23 mouse cellular contexts compared by ENCODE assay signal in the genomic region with DNA sequence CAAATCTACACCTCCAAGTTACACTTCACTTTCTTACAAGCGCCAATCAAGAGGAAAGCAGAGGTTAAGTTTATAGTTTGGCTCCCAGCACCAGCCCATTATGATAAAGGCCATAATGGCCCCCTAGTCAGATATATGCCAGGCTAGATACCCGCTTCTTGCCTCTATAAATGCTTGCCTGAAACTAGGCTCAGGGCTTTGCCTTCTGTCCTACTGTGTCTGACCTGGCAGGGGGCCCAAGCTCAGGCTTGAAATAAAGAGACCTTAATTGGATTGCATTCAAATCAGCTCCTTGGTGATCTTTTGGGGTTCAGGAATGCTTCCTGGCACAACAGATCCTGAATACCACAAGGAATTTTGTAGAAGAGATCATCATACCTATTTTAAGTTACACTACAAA.
DNase-seq lines count a peak whose midpoint lies in the region; ATAC-seq and TF ChIP-seq lines count a peak whose summit lies in the region.
"Had no signal": no experiment of that assay in that cellular context is flagged by ENCODE, and none has a peak within 500 bp of the region (broad histone marks: within the 10 kb centered on the region; RNA-seq: fewer than 3 reads in every experiment).

No protein-coding gene starts in this region.

- 65% methylated on average over 2 of the region's 2 CpGs for WGBS in cerebellum, adult 2 months
- 52% methylated on average over 2 of the region's 2 CpGs for WGBS in hindbrain, postnatal 0 days
- WGBS in hindbrain, embryonic 10.5 days, result 63% methylated on average over 2 of the region's 2 CpGs
- 60% methylated on average over 2 of the region's 2 CpGs for WGBS in neural tube, embryonic 13.5 days

- H3K9ac ChIP-seq in hindbrain, postnatal 0 days (replicated peaks; ENCODE audit: low read length), result no peak overlapping the region
- no peak overlapping the region for H3K9ac ChIP-seq in neural tube, embryonic 13.5 days
- H3K9ac ChIP-seq: forebrain, embryonic 15.5 days; heart, embryonic 15.5 days had no signal

- no peaks in the 10 kb centered on the region for H3K36me3 ChIP-seq in hindbrain, postnatal 0 days (ENCODE audit: insufficient read depth, low read length)
- H3K36me3 ChIP-seq in hindbrain, embryonic 10.5 days, result no peaks in the 10 kb centered on the region
- H3K36me3 ChIP-seq in neural tube, embryonic 13.5 days, result no peaks in the 10 kb centered on the region
- H3K36me3 ChIP-seq: embryonic facial prominence, embryonic 10.5 days; forebrain, embryonic 10.5 days; forebrain, embryonic 15.5 days; heart, embryonic 15.5 days had no signal

- no peaks in the 10 kb centered on the region for H3K9me3 ChIP-seq in hindbrain, postnatal 0 days (ENCODE audit: low read length)
- H3K9me3 ChIP-seq in hindbrain, embryonic 10.5 days, result no peaks in the 10 kb centered on the region
- no peaks in the 10 kb centered on the region for H3K9me3 ChIP-seq in neural tube, embryonic 13.5 days
- H3K9me3 ChIP-seq: embryonic facial prominence, embryonic 10.5 days; forebrain, embryonic 15.5 days; heart, embryonic 15.5 days had no signal

- no peak for TF ChIP-seq POLR2A in cerebellum, adult 2 months (IDR thresholded peaks at IDR 0.05; ENCODE audit: borderline replicate concordance, insufficient read depth, low read length)

- peaks cover 3% of the 10 kb centered on the region for H3K4me1 ChIP-seq in cerebellum, adult 2 months (ENCODE audit: control insufficient read depth, insufficient read depth, low read length)
- H3K4me1 ChIP-seq in hindbrain, postnatal 0 days (ENCODE audit: insufficient read depth, low read length), result no peaks in the 10 kb centered on the region
- H3K4me1 ChIP-seq in hindbrain, embryonic 10.5 days (replicated peaks), result no peaks in the 10 kb centered on the region
- H3K4me1 ChIP-seq in neural tube, embryonic 13.5 days (replicated peaks), result peaks cover 11% of the 10 kb centered on the region; the same call in 1 of the 2 replicates
- H3K4me1 ChIP-seq: embryonic facial prominence, embryonic 10.5 days; forebrain, embryonic 15.5 days; heart, embryonic 15.5 days had no signal

- H3K27me3 ChIP-seq in cerebellum, adult 2 months (ENCODE audit: control insufficient read depth, insufficient read depth, low read length), result no peaks in the 10 kb centered on the region
- H3K27me3 ChIP-seq in hindbrain, postnatal 0 days (ENCODE audit: insufficient read depth, low read length), result no peaks in the 10 kb centered on the region
- no peaks in the 10 kb centered on the region for H3K27me3 ChIP-seq in hindbrain, embryonic 10.5 days (ENCODE audit: insufficient read depth, poor library complexity, severe bottlenecking)
- H3K27me3 ChIP-seq in neural tube, embryonic 13.5 days, result no peaks in the 10 kb centered on the region
- H3K27me3 ChIP-seq: forebrain, embryonic 15.5 days; heart, embryonic 15.5 days; Patski had no signal

- ATAC-seq in hindbrain, postnatal 0 days, result no peak
- peak; percentile 79 for ATAC-seq in neural tube, embryonic 13.5 days (ENCODE audit: low read depth)
- ATAC-seq: activated CD4-positive, CD25-positive, alpha-beta regulatory T cell, adult 4 months; forebrain, embryonic 15.5 days; intestine, embryonic 16.5 days; Patski had no signal

- H3K4me3 ChIP-seq in cerebellum, adult 2 months (replicated peaks; ENCODE audit: insufficient read depth, low read depth, low read length), result no peak overlapping the region
- no peak overlapping the region for H3K4me3 ChIP-seq in hindbrain, postnatal 0 days (ENCODE audit: low read length)
- H3K4me3 ChIP-seq in hindbrain, embryonic 10.5 days, result no peak overlapping the region
- H3K4me3 ChIP-seq in neural tube, embryonic 13.5 days, result no peak overlapping the region
- H3K4me3 ChIP-seq: embryonic facial prominence, embryonic 10.5 days; erythroblast, embryonic 14.5 days; forebrain, embryonic 10.5 days; forebrain, embryonic 15.5 days; heart, adult 2 months; heart, embryonic 15.5 days had no signal

- TF ChIP-seq CTCF in cerebellum, adult 2 months (IDR thresholded peaks at IDR 0.05; ENCODE audit: borderline replicate concordance, insufficient read depth, low read depth, low read length), result no peak
- no peak for TF ChIP-seq CTCF in hindbrain, postnatal 0 days (IDR thresholded peaks at IDR 0.05; ENCODE audit: low read depth)

- DNase-seq in cerebellum, postnatal 14 days, result peak; percentile 28 to 34
- no peak for DNase-seq in cerebellum, adult 2 months
- DNase-seq in hindbrain, postnatal 0 days (ENCODE audit: low spot score), result peak; percentile 27
- no peak for DNase-seq in hindbrain, embryonic 10.5 days (ENCODE audit: low spot score)
- no peak for DNase-seq in neural tube, embryonic 10.5 days (ENCODE audit: extremely low spot score, low spot score)
- DNase-seq in adipocyte (ENCODE audit: low spot score), result peak; percentile 2
- DNase-seq in layer of hippocampus, postnatal 25 days (ENCODE audit: extremely low spot score in 1 of 2, low spot score in 1 of 2), result no peak
- DNase-seq: adrenal gland, adult 2 months; adrenal gland, postnatal 25 days; cerebellum, adult 9-10 months; gastrocnemius, postnatal 10 days; heart, adult 2 months; heart, postnatal 14 days had no signal

- no peak overlapping the region for H3K4me2 ChIP-seq in hindbrain, postnatal 0 days (ENCODE audit: low read depth, low read length)
- no peak overlapping the region for H3K4me2 ChIP-seq in neural tube, embryonic 13.5 days
- H3K4me2 ChIP-seq: forebrain, embryonic 15.5 days; heart, embryonic 11.5 days; heart, embryonic 15.5 days had no signal

- H3K27ac ChIP-seq in cerebellum, adult 2 months (ENCODE audit: insufficient read depth, low read length), result no peak overlapping the region
- H3K27ac ChIP-seq in hindbrain, postnatal 0 days, result no peak overlapping the region
- H3K27ac ChIP-seq in hindbrain, embryonic 10.5 days, result no peak overlapping the region
- no peak overlapping the region for H3K27ac ChIP-seq in neural tube, embryonic 13.5 days (replicated peaks)
- H3K27ac ChIP-seq: embryonic facial prominence, embryonic 10.5 days; forebrain, embryonic 10.5 days; forebrain, embryonic 15.5 days; heart, adult 2 months; heart, embryonic 15.5 days had no signal

Comparison
In these comparisons a context has a peak if more than half of its experiments do, and no peak if none do; other contexts are left out.
1. DNase-seq: peak in cerebellum, postnatal 14 days (2 of 2), hindbrain, postnatal 0 days (single experiment) and adipocyte (single experiment); none in cerebellum, adult 2 months (0 of 2), hindbrain, embryonic 10.5 days (single experiment), neural tube, embryonic 10.5 days (single experiment) and layer of hippocampus, postnatal 25 days (0 of 2).